Mouse (Mus musculus): ENCODE results near the gene Eipr1.
"Not testable (repeated sequence)": the region's sequence is repeated elsewhere in the genome, so short reads cannot be mapped to it uniquely, and the experiment has no call there.

The Eipr1 gene

GRCm38 (mm10) chr12:28880471-28880870 lies 128.9 kb downstream of the Eipr1 start:
- DNase-seq (ENCODE audit: low read depth, low spot score), result no peak

GRCm38 (mm10) chr12:28887712-28888111 lies 136.1 kb downstream of the Eipr1 start:
- no peak for DNase-seq (ENCODE audit: low read depth, low spot score)

GRCm38 (mm10) chr12:28889068-28889674 lies 137.6 kb downstream of the Eipr1 start:
- DNase-seq (ENCODE audit: low read depth, low spot score), result peak; percentile 4

- DNase-seq (ENCODE audit: low read depth, low spot score), result no peak
Observed at GRCm38 (mm10) chr12:28891523-28891922, 139.9 kb downstream of the Eipr1 start.

GRCm38 (mm10) chr12:28896577-28896976 lies 145.0 kb downstream of the Eipr1 start:
- DNase-seq (ENCODE audit: low read depth, low spot score), result no peak

GRCm38 (mm10) chr12:28898307-28898706 lies 146.7 kb downstream of the Eipr1 start:
- DNase-seq (ENCODE audit: low read depth, low spot score), result no peak

- no peak for DNase-seq (ENCODE audit: low read depth, low spot score)
Observed at GRCm38 (mm10) chr12:28899696-28900095, 148.1 kb downstream of the Eipr1 start.

GRCm38 (mm10) chr12:28900341-28900740 lies 148.7 kb downstream of the Eipr1 start:
- no peak for DNase-seq (ENCODE audit: low read depth, low spot score)

- DNase-seq (ENCODE audit: low read depth, low spot score), result no peak
Observed at GRCm38 (mm10) chr12:28902132-28902531, 150.5 kb downstream of the Eipr1 start.

GRCm38 (mm10) chr12:28903082-28903481 lies 151.5 kb downstream of the Eipr1 start:
- DNase-seq (ENCODE audit: low read depth, low spot score), result no peak

GRCm38 (mm10) chr12:28905486-28905885 lies 153.9 kb downstream of the Eipr1 start:
- DNase-seq (ENCODE audit: low read depth, low spot score), result no peak

GRCm38 (mm10) chr12:28906016-28906415 lies 154.4 kb downstream of the Eipr1 start:
- no peak for DNase-seq (ENCODE audit: low read depth, low spot score)

- no peak for DNase-seq (ENCODE audit: low read depth, low spot score)
Observed at GRCm38 (mm10) chr12:28906809-28907297, 155.2 kb downstream of the Eipr1 start.

GRCm38 (mm10) chr12:28907814-28908213 lies 156.2 kb downstream of the Eipr1 start:
- DNase-seq (ENCODE audit: low read depth, low spot score), result no peak

- no peak for DNase-seq (ENCODE audit: low read depth, low spot score)
Observed at GRCm38 (mm10) chr12:28909851-28910250, 158.2 kb downstream of the Eipr1 start.

GRCm38 (mm10) chr12:28910568-28910967 lies 159.0 kb downstream of the Eipr1 start:
- no peak for DNase-seq (ENCODE audit: low read depth, low spot score)

- DNase-seq (ENCODE audit: low read depth, low spot score), result no peak
Observed at GRCm38 (mm10) chr12:28912351-28912936, 160.8 kb downstream of the Eipr1 start.

GRCm38 (mm10) chr12:28913099-28913498 lies 161.5 kb downstream of the Eipr1 start:
- no peak for DNase-seq (ENCODE audit: low read depth, low spot score)

GRCm38 (mm10) chr12:28914056-28914455 lies 162.5 kb downstream of the Eipr1 start:
- not testable (repeated sequence) for DNase-seq (ENCODE audit: low read depth, low spot score)
